Mouse (Mus musculus) c-Kit-positive CD71-negative TER-119-negative erythroid progenitor cells, embryonic 14.5 days (primary cell): ENCODE data around the gene Trpm2.

Source experiments
- DNase-seq: peaks from one replicate; pipeline ENCODE4 v3.0.0-alpha.2; 2013; ENCODE audit warnings: low read depth

Trpm2 gene

DNA sequence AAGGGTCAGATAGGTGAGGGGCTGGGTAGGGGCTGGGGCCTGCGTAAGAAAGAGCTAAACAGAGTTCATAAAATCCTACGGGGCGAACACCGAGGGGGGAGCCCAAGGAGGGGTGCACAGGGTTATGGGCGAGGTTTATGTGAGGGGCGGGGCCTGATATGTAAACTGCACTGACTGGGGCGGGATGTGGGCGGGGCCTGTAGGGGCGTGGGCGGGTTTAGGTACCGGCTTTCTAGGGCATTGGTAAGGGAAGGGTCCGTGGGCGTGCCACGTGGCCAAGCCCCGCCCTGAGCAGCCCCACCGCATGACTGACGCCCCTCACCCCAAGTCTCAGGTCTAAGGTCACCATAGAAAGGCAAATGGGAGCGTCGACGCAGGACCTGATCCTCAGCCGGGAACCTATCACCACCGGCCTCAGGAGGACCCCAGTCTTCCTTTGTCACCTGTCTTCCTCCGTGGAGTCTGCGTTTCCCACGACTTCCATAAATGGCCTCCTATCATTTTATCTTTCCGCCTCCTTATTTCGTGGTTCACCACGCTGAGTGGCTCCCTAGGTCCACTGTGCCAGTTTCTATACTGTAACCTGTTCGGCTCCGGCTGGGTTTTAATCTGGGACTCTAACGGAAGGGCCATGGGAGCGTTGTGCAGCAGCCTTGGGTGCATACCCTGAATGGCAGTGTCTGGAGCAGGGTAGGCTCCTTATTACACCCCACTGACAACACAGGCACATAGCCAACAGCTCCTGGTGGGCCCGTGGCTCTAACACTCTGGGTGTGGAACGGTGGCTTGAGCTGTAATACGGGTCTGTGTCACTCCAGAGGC, 67.3 kb downstream of the Trpm2 start:
- DNase-seq = peak; percentile 43

DNA sequence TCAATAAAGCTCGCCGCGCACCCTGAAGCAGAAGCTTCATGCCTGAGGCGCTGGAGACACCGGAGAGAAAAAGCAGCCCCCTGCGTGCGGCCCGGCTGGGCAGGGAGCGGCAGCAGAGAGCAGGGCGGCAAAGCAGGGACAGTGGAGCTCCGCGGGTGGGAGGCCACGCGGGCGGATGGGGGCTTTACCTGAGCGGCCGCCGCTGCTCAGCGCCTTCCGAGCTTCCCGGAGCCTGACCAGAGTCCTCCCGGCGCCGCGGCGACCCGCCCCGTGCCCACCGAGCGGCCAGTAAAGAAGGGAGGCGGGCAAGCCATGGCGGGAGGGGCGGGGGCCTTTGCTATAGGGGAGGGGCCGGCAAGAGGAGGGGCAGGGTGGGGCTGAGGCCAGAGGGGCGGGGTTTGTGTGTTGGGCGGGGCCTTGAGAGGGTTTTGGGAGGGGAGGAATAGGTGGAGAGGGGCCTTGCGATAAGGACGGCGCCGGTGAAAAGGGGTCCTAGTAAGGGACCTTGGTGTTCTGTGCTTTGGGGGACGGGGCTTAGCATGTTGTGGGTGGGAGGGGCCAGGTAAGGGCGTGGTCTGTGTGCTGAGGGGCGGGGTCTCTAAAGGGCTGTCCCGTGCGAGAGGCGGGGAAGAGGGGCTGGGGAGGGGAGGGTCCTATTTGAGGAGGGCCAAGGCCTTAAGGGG, 68.0 kb downstream of the Trpm2 start, which contains the start of gene Lrrc3:
Gene Lrrc3, minus strand, starts transcription at position 326 of the 683 bp plus-strand sequence.
- DNase-seq = peak; percentile 33

DNA sequence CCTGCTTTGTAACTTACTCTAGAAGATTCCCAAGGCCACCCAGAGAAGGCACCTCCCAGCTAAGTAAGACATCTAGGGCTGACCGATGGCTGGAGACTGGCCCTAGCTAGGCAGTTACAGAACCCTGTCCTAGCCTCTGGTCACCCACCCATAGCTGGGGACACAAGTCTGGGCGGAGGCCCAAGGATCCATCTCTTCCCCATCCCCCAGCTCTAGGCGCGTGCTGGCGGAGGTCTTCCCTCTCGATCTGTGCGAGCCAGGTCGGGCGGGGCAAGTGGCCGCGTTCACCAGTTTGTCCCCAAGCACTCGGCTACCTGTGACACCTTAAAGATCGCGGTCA, 68.5 kb downstream of the Trpm2 start:
- DNase-seq = no peak

DNA sequence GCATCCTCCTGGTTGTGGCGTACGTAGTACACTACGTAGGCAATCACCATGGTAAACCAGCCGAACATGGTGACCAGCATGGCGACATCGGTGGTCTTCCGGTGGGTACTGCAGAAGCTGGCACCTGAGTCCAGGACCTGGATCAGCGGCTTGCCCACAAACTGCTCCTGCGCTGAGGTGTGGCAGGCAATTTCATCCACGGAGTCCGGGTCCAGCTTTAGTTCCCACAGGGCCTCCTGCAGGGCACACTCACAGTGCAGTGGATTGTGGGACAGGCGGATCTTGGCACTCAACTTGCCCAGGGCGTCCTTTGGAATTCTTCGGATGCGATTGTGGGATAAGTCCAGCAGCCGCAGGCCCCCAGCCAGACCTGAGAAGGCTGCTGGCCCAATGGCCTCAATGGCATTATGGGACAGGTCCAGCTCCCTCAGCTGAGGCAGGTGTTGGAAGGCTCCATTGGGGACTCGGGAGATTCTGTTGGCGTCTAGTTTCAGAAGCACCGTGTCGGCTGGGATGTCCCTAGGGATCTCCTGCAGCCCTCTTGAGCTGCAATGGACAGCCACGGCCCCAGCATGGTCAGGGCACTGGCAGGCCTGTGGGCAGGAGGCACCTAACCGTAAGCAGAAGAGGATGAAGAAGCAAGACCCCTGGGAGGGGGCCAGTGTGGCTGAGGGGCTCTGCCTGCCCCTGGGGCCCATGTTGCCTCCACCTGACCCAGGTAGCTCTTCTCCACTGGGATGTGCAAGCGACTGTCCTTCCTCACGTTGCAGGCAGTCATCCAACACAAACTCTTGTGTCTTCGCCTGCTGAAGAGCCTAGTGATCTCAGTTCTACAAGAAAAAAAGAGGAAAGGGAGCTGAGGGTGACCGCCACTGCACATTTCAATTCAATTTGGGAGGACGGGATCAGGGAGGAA, 69.2 kb downstream of the Trpm2 start:
- DNase-seq = no peak

DNA sequence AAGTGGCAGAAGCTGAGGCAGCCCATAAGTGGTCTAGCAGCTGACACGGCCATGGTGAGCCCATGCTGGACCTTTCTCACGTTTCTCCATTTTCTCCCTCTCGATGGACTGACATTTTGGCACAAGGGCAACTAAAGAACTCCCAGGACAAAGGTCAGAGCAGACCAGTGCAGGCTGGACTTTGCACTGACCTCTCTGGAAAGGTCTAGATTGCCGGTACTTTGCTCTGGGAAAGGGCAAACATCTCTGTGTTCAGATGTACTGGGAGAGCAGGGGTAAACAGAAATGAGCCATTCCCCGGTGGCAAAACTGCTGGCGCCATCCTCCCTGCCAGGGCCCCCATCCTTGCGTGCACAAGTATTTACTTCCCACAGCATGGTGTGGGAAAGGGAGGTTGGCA, 70.2 kb downstream of the Trpm2 start:
- no peak for DNase-seq

DNA sequence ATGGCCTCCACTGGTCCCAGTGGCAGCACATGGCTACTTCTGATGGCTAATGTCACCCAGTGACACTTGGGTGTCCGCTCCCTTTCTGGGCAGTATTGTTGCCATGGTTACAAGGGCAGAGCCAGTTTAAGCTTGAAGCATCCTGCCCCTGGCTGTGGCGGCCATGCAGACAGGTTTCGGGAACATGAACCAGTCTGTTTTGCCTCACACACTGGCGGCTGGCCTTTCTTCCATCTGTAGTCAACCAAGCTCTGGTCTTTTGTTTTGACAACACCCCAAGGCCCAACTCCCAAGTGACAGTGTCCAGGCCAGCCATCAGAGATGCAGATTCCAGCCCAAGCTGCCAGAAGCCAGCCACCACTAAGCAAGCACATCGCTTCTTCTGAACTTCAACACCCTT, 74.8 kb downstream of the Trpm2 start:
- DNase-seq = no peak

DNA sequence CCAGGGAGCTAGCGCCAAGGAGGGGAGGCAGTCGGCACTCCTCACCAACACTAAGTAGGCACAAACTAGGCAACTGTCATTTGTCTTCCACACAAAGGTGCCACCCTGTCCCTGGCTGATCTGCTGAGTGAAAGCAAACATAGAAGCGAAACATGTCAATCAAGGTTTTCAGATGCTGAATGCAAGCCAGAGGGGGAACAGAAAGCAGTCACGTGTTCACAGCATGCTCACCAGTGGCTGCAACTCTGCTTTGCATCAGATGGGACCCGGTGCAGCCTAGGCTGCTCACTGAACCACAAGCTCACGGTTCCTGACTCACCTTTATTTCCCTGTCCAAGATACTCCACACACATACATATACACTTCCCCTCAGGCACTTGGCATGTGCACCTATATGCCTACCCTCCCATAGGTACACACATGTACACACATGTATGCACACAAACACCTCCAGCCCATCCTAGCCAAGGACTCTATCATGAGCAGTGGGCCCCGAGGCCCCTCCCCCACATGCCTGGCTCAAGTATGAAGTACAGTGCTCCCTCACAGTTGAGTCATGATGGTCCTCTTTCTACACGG, 79.3 kb downstream of the Trpm2 start:
- no peak for DNase-seq

DNA sequence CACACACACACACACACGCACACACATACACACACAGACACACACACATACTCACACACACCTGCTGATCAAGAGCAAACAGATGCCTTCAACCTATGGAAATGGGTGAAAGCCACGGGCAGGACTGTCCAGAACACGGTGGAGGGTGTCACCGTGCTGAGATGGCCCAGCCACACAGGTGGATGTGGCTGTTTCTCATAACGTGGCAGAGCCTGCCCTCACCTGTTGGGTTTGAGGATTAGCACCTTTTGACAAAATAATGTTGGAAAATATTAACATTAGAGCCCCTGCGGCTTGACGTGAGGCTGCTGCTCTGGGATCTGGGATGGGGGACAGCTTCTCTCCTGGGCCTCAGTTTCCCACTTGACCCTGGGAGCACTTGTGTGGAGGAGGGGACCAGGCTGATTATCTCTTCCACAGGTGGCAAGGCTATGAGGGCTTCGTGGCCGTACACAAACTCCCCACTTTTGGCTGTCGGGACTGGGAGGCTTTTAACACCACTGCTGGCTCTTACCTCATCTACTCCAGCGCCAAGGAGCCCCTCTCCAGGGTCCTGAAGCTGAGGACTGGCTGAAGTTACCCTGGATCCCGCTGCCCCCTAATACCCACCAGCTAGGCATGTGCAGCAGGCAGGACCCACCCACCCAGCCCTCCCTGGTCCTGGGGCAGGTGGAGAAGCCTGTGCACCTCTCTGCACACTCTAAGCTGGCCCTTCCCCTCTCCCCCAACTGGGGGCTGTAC, 84.2 kb downstream of the Trpm2 start:
- DNase-seq = no peak

DNA sequence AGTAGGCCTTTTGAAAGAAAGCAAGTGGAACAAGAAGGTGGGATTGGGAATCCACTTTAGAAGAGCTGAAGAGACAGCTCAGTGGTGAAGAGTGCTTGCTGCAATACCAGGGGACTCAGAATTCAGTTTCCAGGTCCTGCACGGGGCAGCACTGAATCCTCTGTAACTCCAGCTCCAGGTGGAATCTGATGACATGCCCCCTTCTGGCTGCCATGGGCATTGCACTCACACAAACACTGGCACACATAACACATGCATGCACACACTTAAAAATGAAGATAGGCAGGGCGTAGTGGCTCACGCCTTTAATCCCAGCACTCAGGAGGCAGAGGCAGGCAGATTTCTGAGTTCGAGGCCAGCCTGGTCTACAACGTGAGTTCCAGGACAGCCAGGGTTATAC, 87.8 kb downstream of the Trpm2 start:
- DNase-seq = no peak

DNA sequence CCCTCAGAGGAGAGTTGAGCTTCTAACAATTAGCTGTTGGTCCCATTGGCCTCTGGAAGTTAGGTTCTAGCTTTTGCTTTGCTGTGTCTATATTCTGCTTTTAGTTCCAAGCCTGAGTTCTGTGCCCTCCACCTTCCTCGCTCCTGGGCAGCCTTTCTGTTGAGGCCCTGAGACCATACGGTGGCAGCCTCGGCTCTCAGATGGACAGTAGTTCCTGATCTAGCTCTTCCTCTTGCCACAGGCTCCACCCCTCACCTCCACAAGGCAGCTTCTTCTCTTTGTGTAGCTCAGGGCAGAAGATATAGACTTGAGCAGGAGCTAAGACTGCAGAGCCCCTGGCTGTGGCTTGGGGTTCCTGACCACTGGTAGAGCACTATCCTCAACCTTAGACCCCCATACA, 90.1 kb downstream of the Trpm2 start:
- DNase-seq = no peak

DNA sequence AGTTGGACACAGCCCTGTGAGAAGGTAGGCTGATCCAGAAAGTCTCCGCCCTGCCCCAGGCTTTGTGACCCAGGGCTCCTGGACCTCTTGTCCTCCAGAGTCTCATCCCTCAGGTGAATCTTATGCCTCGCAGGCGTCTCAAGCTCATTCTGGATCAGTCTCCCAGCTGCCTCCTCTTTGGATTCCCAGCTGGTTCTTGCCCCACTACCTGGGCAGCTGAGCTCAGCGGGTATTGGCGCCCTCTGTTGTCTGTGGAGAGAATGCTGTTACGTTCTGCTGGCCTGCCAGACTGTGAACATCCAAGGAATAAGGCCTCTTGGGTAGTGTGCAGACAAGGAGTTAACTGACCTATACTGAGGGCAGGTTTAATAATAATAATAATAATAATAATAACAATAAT, 91.4 kb downstream of the Trpm2 start:
- DNase-seq = no peak

DNA sequence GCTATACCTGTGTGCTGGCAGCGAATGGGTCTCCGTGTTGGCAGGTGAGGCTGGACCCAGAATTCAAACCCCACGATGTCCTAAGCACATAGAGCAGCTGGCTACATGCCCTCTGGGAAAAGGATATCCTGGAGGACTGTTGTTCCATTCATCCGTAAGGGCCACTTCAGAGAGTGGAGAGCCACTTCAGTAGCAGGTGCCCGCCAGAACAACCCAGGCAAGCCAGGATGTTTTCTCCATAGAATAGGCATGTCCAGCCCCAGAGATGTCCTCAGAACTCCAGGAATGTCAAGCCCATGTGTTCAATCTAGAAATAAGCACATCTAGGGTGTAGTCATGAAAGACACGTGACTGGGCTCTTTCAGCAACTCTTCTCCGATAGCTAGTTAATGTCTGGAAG, 100.7 kb downstream of the Trpm2 start:
- DNase-seq = no peak

DNA sequence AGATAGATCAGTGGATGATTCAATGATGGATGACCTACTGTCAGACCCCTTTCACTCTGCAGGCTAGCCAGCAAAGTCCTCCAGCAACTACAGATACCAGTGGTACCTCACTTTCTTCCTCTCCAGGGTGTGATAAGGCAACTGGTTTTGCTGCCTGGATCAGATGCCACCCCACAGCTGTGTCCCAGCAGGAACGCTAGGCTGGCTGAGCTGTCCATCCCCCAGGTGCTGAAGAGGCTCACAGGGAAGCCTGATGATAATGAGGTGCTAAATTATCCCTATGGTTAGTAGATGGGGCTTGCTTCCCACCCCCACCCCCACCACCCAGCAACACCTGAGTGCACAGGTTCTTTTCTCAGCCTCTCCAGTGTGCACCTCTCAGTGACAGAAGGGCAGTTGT, 102.8 kb downstream of the Trpm2 start:
- DNase-seq = no peak

DNA sequence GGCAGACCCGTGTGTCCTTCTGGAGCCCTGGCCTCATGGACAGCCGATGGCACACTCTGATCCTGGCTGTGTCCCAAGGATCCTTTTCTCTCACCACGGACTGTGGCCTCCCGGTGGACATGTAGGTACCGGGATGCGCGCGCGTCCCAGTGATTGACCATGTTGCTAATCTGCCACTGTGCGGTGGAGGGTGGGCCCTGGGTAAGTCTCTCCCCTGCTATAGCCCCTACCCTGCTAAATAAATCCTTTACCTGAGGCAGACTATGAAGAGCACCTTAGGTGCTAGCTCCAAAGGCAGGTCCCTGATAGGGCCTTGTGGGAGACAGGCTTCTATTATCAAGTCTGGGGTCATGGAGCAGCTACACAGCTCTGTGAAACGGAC, 105.6 kb downstream of the Trpm2 start:
- DNase-seq = no peak

DNA sequence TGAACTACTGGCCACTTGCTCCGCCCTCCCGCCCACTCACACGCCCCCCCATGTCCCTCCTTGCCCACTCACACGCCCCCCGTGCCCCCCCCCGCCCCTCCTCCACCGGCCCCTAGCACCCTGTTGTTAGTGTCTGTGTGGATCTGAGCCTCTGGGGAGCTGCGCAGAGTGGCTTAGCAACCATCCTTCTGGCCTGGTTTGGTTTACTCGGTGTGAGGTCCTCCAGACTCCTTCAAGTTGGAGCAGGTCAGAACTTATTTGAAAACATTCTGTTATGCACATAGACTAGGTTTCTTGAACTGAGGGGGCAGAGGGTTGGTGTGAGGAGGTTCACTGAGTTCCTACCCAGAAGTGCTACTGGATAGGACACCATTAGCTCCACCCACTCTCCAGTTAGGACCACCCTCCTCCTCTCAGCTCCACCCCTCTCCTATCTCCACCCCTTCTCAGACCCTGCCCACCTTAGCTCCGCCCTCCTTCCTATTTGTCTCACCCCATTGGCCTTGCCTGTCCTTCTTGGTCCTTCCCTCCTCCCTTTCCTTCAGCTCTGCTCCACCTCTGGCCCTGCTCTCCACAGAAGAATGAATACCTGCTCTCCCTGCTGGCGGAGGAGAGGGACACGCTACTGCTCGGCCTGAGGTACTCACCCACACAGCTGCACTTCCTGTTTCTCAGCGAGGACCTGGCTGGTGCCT, 106.1 kb downstream of the Trpm2 start:
- DNase-seq = peak; percentile 66

DNA sequence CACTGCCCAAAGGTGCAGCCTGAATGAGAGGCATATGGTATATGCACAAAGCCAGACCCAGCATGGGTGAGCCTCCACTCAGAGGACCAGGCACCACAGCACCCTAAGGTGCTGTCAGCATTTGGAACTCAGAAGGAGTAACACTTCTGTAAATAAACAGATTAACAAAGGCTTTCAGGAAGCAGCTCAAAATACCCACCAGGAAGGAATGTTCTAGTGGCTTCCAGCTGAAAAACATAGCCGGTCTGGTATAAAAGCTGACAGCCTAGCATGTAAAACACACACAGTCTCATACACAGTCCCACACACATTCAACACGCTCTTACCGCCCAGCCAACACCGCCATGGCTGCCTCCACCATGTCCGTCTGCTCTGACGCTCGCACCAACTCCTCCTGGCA, 108.7 kb downstream of the Trpm2 start, which contains the start of gene Gm3285:
Gene Gm3285, plus strand, starts transcription at position 301 of the 400 bp plus-strand sequence.
- no peak for DNase-seq
